Mouse (Mus musculus) testis, postnatal 14 days (tissue): Measurements from ENCODE around the gene Bin2.
"Not testable (repeated sequence)": the region's sequence is repeated elsewhere in the genome, so short reads cannot be mapped to it uniquely, and the experiment has no call there.

Experiments used
- DNase-seq: peaks from one replicate; pipeline ENCODE4 v3.0.0; 2021; ENCODE audit warnings: low spot score

Gene Bin2

DNA sequence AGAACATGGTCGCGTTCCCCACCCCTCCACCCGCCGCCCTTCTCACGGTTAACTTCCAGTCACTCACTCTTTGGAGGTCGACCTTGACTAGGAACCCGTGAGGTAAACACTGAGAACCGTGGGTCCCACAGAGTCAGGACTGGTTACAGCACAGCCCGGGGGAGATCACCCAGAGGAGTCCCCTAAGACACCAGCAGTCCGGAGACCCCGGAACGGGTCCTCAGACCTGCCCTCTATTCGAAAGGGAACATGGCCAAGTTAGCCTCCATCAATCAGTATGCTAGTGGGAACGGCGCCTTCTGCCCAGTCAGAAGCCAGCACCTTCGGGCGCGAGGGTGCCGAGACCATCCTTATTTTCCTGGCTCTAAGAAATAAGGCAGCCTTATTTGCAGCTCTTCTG, 53.1 kb downstream of the Bin2 start:
- no peak for DNase-seq

- DNase-seq: peak; percentile 92
Measured at GRCm38 (mm10) chr15:100615825-100616220, 53.5 kb downstream of the Bin2 start.

DNA sequence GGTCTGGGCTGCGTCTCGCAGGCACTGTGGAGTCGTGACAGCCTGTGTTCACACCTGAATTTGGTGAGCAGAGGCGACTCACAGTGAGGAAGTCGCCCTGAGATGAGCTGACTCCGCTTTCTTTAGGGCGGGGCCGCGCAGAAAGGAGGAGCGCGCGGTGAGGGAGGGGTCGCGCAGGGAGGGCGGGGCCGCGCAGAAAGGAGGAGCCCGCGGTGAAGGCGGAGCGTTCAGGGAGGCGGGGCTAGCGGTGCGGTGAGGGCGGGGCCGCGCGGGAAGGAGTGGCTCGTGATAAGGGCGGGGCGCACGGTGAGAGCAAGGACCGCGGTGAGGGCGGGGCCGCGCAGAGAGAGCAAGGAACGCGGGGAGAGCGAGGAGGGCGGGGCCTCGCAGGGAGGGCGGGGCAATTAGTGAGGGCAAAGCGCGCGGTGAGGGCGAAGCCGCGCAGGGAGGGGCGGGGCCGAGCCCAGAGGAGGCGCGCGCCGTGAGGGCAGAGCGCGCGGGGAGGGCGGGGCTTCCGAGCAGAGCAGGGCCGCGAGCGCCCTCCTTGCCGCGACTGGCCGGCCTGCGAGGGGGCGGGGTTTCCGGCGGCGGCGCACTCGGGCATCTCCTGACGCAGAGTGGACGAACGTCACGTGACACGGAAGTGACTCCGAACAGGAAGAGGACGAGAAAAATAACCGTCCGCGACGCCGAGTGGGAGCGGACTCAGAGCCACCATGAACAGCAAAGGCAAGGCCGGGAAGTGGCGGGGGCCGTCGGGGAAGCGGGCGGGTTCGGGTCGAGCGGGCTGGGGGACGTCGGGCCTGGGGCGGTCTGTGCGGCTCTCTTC, 54.1 kb downstream of the Bin2 start, which contains the start of gene Dazap2:
Gene Dazap2, plus strand, starts transcription at position 354 of the 829 bp plus-strand sequence.
- DNase-seq: peak; percentile 99

GRCm38 (mm10) chr15:100614218-100614995, 54.9 kb downstream of the Bin2 start:
- DNase-seq: no peak

DNA sequence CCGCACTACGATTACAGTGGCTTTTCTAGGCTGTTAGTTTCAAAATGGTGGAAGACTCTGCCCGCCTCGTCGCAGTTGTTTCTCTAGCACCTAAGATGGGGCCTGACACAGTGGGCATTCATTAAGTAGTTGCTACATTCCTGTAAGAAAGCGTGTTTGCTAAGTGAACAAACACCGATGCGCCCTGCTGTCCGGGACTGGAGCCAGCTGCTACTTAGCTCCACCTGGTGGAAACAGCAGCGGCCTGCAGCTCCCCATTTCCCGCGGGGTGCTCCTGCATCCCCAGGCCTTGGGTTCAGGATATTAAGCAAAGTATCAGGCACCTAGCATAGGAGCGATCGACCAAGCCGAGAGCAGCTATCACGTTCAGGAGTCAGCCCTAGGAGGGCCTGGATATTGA, 55.8 kb downstream of the Bin2 start:
- peak; percentile 81 for DNase-seq

DNA sequence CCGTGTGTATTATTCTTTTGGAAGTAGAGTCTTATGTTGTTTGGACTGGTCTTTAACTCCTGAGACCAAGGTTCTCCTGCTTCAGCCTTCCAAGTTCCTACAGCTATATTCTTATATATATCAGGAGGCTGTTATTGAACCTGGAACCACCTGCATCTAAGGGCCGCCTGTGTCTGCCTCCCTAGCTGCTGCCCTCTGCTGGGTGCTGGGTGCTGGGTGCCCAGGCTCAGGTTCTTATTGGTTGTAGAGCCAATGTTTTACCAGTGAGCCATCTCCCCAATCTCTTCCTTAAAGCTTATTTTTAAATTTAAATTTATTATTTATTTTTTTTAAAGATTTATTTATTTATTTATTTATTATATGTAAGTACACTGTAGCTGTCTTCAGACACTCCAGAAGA, 56.9 kb downstream of the Bin2 start:
- no peak for DNase-seq

DNA sequence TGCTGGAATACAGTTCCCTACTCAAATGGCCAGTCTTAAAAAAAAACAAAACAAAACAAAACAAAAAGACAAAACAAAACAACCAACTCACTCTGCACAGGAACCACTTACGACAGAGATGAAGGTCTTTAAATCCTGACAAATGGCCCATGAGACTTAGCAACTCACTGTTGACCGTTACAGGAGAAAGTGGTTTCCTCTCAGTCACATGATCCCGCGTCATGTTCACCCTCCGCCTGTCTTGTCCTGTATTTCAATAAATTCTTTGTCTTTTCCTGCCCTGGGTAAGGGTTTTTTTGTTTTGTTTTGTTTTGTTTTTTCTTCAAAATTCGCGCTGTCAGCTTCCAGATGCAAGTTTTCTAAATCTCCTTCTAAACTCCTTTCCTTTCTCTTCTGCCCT, 57.4 kb downstream of the Bin2 start:
- DNase-seq: no peak

- not testable (repeated sequence) for DNase-seq
Measured at GRCm38 (mm10) chr15:100606677-100607076, 62.7 kb downstream of the Bin2 start.

- DNase-seq: no peak
Measured at GRCm38 (mm10) chr15:100601669-100602068, 67.7 kb downstream of the Bin2 start.

- DNase-seq: no peak
Measured at GRCm38 (mm10) chr15:100600696-100601272, 68.6 kb downstream of the Bin2 start.

DNA sequence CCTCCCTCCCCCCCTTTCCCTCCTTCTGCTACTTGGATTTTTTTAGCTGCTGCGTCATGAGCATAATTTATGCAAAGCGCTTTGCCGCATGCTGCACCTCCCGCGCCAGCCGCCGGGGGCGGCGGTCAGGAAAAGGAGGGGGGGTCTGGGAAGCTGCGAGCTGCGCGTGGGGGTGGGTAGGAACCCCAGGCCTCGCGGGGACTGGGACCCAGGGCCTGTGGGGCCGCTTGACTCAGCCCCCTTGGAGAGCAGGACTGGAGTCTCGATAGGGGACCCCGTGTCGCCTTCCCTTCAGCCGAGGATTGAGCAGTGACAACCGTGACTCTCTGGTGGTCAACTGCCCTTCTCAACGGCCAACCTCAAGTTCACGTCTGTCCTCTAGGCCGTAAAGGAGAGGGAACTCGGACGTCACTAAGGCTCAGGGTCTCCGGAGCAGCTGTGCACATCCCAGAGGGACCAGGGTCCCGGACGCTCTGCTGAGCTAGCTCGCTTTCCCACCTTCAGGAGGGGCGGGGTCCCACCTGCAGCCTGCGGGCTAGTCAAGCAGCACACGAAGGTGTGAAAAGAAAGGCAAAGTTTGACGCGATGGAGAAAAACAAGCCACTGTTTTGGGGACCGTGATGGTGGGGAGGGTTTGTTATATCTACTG, 69.2 kb downstream of the Bin2 start:
- peak; percentile 66 for DNase-seq

- no peak for DNase-seq
Measured at GRCm38 (mm10) chr15:100599276-100600046, 69.9 kb downstream of the Bin2 start, which contains the start of gene Pou6f1. TSS of gene Pou6f1 (minus strand) at chr15:100599984.

DNA sequence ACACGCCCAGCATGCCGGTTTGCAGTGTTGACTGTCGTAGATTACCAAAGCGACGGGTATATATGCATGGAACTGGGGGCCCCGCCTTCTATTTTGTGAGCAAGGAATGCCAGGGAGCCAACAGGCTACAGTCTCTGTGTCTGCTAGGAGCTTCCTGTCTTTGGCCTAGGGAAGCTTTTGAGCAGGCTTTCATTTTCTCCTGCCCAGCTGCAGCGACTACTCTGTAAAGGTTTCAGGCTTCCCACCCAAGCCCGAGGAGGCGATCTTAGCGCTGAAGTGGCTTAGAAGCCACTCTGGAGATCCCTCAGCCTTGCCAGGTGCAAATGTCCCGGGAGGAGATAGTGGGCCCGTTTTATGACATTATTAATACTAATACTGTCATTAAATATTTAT, 70.5 kb downstream of the Bin2 start:
- no peak for DNase-seq

GRCm38 (mm10) chr15:100598287-100598882, 71.0 kb downstream of the Bin2 start:
- DNase-seq: no peak

GRCm38 (mm10) chr15:100592817-100593216, 76.5 kb downstream of the Bin2 start:
- DNase-seq: no peak
